Mouse (Mus musculus) bone marrow macrophage, adult 2 months (primary cell): ENCODE measurements around the gene Mpp3. TPM values are rescaled to one million over a fixed set of nuclear protein-coding genes. Genes with fewer than 3 reads are reported as not detected.

ENCODE experiments used
- H3K27ac ChIP-seq: 2 replicates; pipeline ENCODE4 v1.5.1; 2012; ENCODE audit warnings: low read depth, low read length; ENCODE audit not compliant: insufficient read depth
- H3K4me1 ChIP-seq: 2 replicates; pipeline ENCODE4 v1.6.1; 2012; ENCODE audit warnings: low read length; ENCODE audit not compliant: control insufficient read depth, insufficient read depth
- H3K4me3 ChIP-seq: 2 replicates; pipeline ENCODE4 v1.5.1; 2012; ENCODE audit warnings: mild to moderate bottlenecking, low read length, moderate library complexity; ENCODE audit not compliant: insufficient read depth
- CTCF ChIP-seq: IDR thresholded peaks from 2 replicates; pipeline ENCODE4 v1.5.1; 2012; ENCODE audit warnings: low read depth, mild to moderate bottlenecking, low read length, moderate library complexity
- POLR2A ChIP-seq: IDR thresholded peaks from 2 replicates; pipeline ENCODE4 v1.6.1; 2012; ENCODE audit warnings: mild to moderate bottlenecking, low read depth, low read length, borderline replicate concordance
- polyA plus RNA-seq: library from polyadenylated mRNA; stranded (reverse); fragments of >200 nt; gene quantifications from 2 replicates; pipeline ENCODE4 v1.2.4, GENCODE M21; 2012; ENCODE audit not compliant: missing spikeins, insufficient read depth, insufficient read length

Gene Mpp3
- polyA plus RNA-seq, 1 experiment, result not detected

DNA sequence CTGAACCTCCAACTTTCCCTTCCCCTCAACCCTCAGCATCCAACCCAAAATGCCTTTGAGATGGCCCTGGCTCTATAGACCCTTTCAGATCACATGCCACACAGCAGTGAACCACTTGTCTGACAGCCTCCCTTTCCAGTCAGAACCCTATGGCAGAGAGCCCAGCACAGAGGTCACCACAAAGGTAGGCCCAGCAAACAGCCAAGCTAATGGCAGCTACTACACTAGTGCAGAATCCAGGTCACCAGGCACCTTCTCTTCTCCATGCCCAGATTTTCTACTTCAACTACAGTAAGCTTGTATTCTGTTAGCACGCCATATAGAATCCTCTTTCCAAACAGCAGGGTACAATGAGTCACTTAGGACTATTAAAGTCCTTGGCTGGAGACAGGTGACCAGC is 12.1 kb downstream of the Mpp3 start:
- TF ChIP-seq POLR2A, result no peak
- TF ChIP-seq CTCF, result no peak
- Histone ChIP-seq H3K27ac (no peak overlapping the region), H3K4me1 (no peaks in the 10 kb centered on the region), H3K4me3 (no peak overlapping the region)

DNA sequence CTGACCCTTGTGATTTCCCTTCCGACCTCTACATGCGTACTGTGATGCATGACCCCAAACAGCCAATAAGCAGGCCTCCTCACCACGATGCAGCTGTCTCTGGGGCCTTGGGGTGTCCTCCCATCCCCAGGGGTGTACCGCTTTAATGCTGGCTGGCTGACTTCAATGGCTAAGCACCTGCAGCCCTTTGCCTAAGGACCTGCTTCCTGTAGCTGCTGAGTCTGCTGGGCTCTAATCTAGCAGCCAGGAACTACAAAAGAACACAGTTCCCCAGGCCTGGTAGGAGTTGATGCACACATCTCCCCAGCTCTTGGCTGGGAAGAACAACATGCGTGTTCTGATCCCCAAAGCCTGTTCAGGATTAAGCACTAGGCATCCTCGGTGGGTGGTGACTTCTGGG is 12.8 kb downstream of the Mpp3 start:
- no peak overlapping the region for H3K27ac ChIP-seq
- TF ChIP-seq POLR2A (no peak), CTCF (no peak)
- H3K4me3 ChIP-seq, result no peak overlapping the region
- no peaks in the 10 kb centered on the region for H3K4me1 ChIP-seq

DNA sequence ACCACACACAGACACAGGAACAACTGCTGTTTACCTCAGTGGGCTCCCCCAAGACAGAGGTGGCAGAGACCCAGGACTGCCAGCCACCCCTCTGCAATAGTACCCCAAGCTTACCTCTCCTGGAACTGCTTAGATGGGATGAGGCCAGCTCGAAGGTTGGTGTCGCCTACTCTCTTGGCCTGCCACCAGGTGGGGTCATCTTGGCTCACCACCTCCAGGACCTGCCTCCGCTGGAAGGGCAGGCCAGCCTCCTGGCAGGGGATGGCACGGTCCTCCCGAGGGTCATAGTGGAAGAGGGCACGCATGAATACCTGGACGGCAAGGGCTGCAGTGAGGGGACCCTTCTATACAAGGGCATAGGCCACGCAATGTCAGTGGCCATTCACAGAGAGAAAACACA is 15.1 kb downstream of the Mpp3 start:
- 0 out of 2 replicates have a peak, but pooled peaks cover 3% of the 10 kb centered on the region for H3K4me1 ChIP-seq
- no peak overlapping the region for H3K4me3 ChIP-seq
- H3K27ac ChIP-seq, result no peak overlapping the region
- no peak for TF ChIP-seq POLR2A
- TF ChIP-seq CTCF, result no peak

DNA sequence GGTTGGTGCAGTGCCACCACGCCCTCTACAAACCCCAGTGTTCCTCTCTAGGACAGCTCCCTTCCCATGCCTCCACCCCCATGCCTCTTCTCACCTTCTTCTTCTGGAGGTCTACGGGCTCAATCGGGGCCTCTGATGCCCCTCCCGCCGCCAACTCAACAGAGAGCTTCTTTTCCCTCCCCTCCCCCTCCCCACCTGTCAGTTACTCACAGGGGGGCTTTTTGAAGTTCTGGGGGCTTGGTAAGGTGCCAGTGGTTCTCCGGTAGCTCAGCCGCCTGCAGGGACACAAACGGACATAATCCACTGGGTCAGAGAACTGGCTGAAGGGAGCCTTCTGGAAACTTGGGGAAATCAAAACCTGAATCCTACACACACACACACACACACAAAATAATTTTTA is 16.8 kb downstream of the Mpp3 start:
- TF ChIP-seq CTCF (no peak), POLR2A (no peak)
- 0 out of 2 replicates have a peak, but pooled peaks cover 3% of the 10 kb centered on the region for H3K4me1 ChIP-seq
- H3K4me3 ChIP-seq, result no peak overlapping the region
- H3K27ac ChIP-seq, result no peak overlapping the region

DNA sequence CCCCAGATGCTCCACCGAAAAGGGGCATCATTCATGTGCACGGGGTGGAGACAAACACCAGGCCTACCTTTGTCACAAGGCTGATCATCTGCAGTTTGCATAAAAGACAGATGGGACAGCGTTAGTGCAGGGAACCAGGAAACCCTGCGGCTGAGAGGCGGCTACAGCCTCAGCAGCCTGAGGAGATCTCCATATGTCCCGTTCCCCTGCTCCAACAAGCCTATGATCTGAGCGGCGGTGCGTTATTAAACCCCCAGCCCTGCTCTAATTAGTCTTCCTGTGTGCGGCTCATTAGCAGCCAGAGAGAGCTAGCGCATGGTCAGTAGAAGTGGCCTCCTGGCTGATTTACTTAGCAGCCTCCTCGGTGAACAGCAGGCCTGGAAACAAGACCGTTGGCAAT is 18.1 kb downstream of the Mpp3 start:
- no peak overlapping the region for H3K4me3 ChIP-seq
- no peak for TF ChIP-seq CTCF
- TF ChIP-seq POLR2A, result no peak
- H3K27ac ChIP-seq, result no peak overlapping the region
- H3K4me1 ChIP-seq, result 0 out of 2 replicates have a peak, but pooled peaks cover 3% of the 10 kb centered on the region

DNA sequence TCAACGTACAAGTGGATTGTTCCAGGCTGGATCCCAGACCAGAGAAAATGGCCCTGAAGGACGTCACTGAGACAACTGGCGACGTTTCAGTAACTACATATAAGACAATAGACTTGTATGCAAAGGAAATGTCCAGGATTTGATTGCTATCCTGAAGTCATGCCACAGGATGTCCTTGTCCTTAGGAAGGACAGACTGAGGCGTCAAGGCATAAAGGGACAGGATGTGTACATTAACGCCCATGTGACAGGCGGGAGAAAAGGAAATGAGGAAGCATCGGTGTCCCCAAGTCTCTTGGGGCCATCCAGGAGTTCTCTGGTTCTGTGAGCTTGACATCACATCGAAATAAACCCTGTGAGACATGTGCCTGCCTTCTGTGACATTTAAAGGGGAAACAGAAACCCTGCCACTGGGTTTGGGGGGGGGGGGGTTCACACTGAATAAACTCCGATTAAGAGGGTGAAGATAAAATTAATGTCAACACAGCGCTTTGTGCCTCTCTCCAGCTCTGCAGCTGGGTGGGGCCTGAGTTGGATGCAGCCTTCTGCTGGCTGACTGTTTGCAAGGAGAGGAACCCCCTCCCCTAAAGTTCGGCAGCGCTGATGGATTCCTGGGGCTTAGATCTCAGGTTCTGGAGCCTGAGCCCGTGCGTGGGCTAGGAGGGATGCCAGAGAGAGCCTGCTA is 19.2 kb downstream of the Mpp3 start:
- no peak for TF ChIP-seq POLR2A
- no peak for TF ChIP-seq CTCF
- 0 out of 2 replicates have a peak, but pooled peaks cover 3% of the 10 kb centered on the region for H3K4me1 ChIP-seq
- no peak overlapping the region for H3K4me3 ChIP-seq
- H3K27ac ChIP-seq, result no peak overlapping the region

DNA sequence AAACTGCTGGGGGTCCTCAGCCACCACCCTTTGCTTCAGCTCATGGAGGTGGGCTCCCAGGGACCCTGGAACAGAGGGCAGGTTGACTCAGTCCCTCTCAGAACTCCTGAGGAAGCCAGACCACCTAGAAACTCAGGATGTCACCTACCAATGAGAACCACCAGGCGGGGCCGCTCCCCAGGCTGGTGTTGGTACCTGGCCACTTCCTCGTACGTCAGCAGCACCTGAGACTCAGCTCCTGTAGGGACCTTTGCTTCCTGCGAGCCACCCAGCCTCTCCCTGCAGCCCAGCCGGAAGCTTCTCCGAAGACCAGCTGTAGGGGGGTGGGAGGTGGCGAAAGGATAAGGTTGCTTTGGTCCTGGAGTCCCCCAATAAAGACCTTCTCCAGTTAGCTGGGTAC is 19.9 kb downstream of the Mpp3 start:
- TF ChIP-seq CTCF (no peak), POLR2A (no peak)
- H3K4me3 ChIP-seq, result no peak overlapping the region
- no peak overlapping the region for H3K27ac ChIP-seq
- H3K4me1 ChIP-seq, result 0 out of 2 replicates have a peak, but pooled peaks cover 3% of the 10 kb centered on the region

DNA sequence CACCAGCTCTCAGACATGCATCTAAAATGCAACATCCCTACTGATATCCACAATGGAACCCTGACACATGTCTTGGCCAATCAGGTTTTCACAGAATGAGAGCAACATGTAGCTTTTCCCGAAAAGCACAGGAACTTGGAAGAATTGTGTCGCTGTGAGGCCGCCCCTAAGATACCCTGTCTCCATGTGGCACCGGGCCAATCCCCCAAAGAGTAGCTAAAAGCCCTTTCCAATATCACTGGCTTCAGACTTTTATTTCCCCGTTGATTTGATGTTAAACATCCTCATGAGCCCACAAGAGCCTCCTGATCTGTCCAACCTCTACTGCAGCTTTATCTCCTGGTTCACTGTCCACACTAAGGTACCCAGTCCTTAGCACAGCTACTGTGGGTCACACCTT is 21.6 kb downstream of the Mpp3 start:
- Histone ChIP-seq H3K27ac (no peak overlapping the region), H3K4me3 (no peak overlapping the region), H3K4me1 (0 out of 2 replicates have a peak, but pooled peaks cover 3% of the 10 kb centered on the region)
- TF ChIP-seq POLR2A (no peak), CTCF (no peak)

DNA sequence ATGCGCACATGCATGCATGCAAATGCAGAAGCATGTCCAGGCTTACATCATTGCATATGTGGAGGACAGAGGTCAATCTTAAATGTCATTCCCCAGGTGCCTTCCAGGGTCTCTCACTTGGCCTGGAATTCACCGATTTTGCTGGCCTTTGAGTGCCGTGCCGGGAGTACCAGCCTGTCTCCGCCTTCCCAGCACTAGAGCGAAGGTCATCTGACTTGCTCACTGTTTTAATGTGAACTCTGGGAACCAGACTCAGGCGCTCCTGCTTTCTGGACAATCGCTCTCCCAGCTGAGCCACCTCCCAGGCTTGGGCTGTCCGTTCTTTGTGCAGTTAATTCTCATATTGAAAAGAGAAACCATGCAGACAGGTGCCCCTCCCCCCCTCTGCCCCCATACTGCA is 22.0 kb downstream of the Mpp3 start:
- no peak overlapping the region for H3K27ac ChIP-seq
- 0 out of 2 replicates have a peak, but pooled peaks cover 3% of the 10 kb centered on the region for H3K4me1 ChIP-seq
- no peak overlapping the region for H3K4me3 ChIP-seq
- TF ChIP-seq CTCF, result no peak
- TF ChIP-seq POLR2A, result no peak

DNA sequence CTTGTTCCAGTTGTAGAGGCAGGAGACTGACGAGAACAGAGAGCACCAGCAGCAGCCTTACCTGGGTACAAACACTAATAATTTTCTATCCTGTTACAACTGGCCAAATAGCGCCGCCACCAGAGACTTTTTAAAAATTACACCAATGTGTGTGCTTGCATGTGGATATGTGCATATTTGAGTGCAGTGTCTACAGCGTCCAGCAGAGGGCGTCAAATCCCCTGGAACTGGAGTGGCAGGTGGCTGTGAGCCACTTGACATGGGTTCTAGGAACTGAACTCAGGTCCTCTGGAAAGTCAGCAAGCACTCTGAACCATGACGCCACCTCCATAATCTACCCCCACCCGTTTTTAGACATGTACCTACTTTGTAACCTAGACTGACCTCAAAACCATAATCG is 24.0 kb downstream of the Mpp3 start:
- H3K4me1 ChIP-seq, result 0 out of 2 replicates have a peak, but pooled peaks cover 3% of the 10 kb centered on the region
- no peak overlapping the region for H3K27ac ChIP-seq
- peak; percentile 47; the same call in 1 of the 2 replicates for TF ChIP-seq CTCF
- TF ChIP-seq POLR2A, result no peak
- H3K4me3 ChIP-seq, result no peak overlapping the region
